ENCODE assay signal across 26 mouse cellular contexts in the genomic region with DNA sequence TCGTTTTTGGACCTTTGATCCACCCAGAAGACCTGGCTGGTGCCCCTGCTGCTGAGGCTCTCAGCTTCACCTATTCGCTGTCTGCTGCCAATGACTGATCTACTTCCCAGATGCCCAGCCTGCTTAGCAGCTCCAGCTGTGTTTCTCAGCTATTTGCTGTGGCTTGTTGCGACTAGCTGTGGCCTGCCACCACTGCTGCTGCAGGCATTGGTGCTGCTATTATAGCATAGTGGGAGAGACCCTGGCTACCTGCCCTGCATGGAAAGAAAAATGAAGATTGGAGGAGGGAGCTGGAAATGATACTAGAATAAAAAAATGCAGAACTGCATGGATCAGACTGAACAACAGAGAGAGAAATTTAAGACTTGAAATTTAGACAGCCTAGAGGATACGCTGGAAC. TPM values are rescaled to one million over a fixed set of nuclear protein-coding genes. Genes with fewer than 3 reads are reported as not detected.
A peak's percentile ranks its signal among the peaks of the same experiment; 100 is the strongest.
DNase-seq lines count a peak whose midpoint lies in the region; ATAC-seq lines count a peak whose summit lies in the region.
"Had no signal": no experiment of that assay in that cellular context is flagged by ENCODE, and none has a peak within 500 bp of the region (broad histone marks: within the 10 kb centered on the region; RNA-seq: fewer than 3 reads in every experiment).

No protein-coding gene starts in this region.

- no peak overlapping the region for H3K9ac ChIP-seq in embryonic facial prominence, embryonic 14.5 days (ENCODE audit: low read depth, low read length)
- H3K9ac ChIP-seq in limb, embryonic 15.5 days: no peak overlapping the region
- H3K9ac ChIP-seq: embryonic facial prominence, embryonic 12.5 days; heart, embryonic 13.5 days; liver, embryonic 13.5 days; midbrain, embryonic 12.5 days; neural tube, embryonic 15.5 days had no signal

- peak; percentile 18; the same call in 1 of the 2 replicates for ATAC-seq in embryonic facial prominence, embryonic 14.5 days (ENCODE audit: low read depth)
- no peak for ATAC-seq in limb, embryonic 15.5 days (ENCODE audit: insufficient number of reproducible peaks, low FRiP score, low TSS enrichment, low read depth)
- ATAC-seq: forebrain, embryonic 14.5 days; hindbrain, postnatal 0 days; intestine, embryonic 16.5 days; Patski had no signal

- peak; percentile 32 for DNase-seq in gastrocnemius, postnatal 14 days
- no peak for DNase-seq in gastrocnemius, adult 8-10 months (ENCODE audit: low spot score in 2 of 2)
- DNase-seq in kidney, postnatal 10 days: peak; percentile 18
- no peak for DNase-seq in kidney, postnatal 14 days
- DNase-seq in embryonic facial prominence, embryonic 14.5 days (ENCODE audit: low spot score): peak; percentile 68
- no peak for DNase-seq in left cerebral cortex, postnatal 14 days (ENCODE audit: low spot score in 2 of 2)
- DNase-seq: adrenal gland, postnatal 36 days; cerebellum, adult 11 months; cerebellum, adult 9-11 months; heart, postnatal 14 days; left cerebral cortex, postnatal 4 days; liver, embryonic 13.5 days; lung, adult 2 months; lung, postnatal 14 days; thymus, adult 18-20 months; thymus, postnatal 4 days had no signal

- intact Hi-C loops in gastrocnemius, postnatal 14 days (cut with DNase I; ENCODE audit: low total_unique reads): no loop called here
- intact Hi-C loops in left cerebral cortex, postnatal 14 days (cut with DNase I): no loop called here

- 48% methylated on average over 4 of the region's 4 CpGs for WGBS in embryonic facial prominence, embryonic 14.5 days
- 25% methylated on average over 4 of the region's 4 CpGs for WGBS in limb, embryonic 15.5 days

- H3K27ac ChIP-seq in embryonic facial prominence, embryonic 14.5 days (replicated peaks; ENCODE audit: low read depth, low read length): no peak overlapping the region
- peak overlapping the region; percentile 43; the same call in 1 of the 2 replicates for H3K27ac ChIP-seq in limb, embryonic 15.5 days
- H3K27ac ChIP-seq: embryonic facial prominence, embryonic 12.5 days; heart, embryonic 13.5 days; hindbrain, postnatal 0 days; left cerebral cortex, adult 2 months; liver, embryonic 13.5 days; midbrain, embryonic 12.5 days; neural tube, embryonic 15.5 days had no signal

- H3K9me3 ChIP-seq in embryonic facial prominence, embryonic 14.5 days (ENCODE audit: control insufficient read depth, low read length): no peaks in the 10 kb centered on the region
- H3K9me3 ChIP-seq in limb, embryonic 15.5 days: no peaks in the 10 kb centered on the region
- H3K9me3 ChIP-seq: embryonic facial prominence, embryonic 12.5 days; heart, embryonic 13.5 days; liver, embryonic 13.5 days; midbrain, embryonic 12.5 days; neural tube, embryonic 15.5 days had no signal

- no peaks in the 10 kb centered on the region for H3K27me3 ChIP-seq in embryonic facial prominence, embryonic 14.5 days (replicated peaks; ENCODE audit: control insufficient read depth, insufficient read depth, low read length)
- no peaks in the 10 kb centered on the region for H3K27me3 ChIP-seq in limb, embryonic 15.5 days
- H3K27me3 ChIP-seq: embryonic facial prominence, embryonic 12.5 days; heart, embryonic 13.5 days; liver, embryonic 13.5 days; neural tube, embryonic 15.5 days; Patski had no signal

- H3K4me3 ChIP-seq in embryonic facial prominence, embryonic 14.5 days (ENCODE audit: low read depth, low read length): no peak overlapping the region
- H3K4me3 ChIP-seq in limb, embryonic 15.5 days: no peak overlapping the region
- H3K4me3 ChIP-seq: embryonic facial prominence, embryonic 12.5 days; heart, embryonic 13.5 days; left cerebral cortex, adult 2 months; liver, embryonic 13.5 days; midbrain, embryonic 12.5 days; neural tube, embryonic 15.5 days had no signal

- H3K36me3 ChIP-seq in embryonic facial prominence, embryonic 14.5 days (ENCODE audit: control insufficient read depth, insufficient read depth, low read length): no peaks in the 10 kb centered on the region
- no peaks in the 10 kb centered on the region for H3K36me3 ChIP-seq in limb, embryonic 15.5 days
- H3K36me3 ChIP-seq: embryonic facial prominence, embryonic 12.5 days; heart, embryonic 13.5 days; liver, embryonic 13.5 days; midbrain, embryonic 12.5 days; neural tube, embryonic 15.5 days had no signal

- no peak overlapping the region for H3K4me2 ChIP-seq in embryonic facial prominence, embryonic 14.5 days (ENCODE audit: low read depth, low read length)
- no peak overlapping the region for H3K4me2 ChIP-seq in limb, embryonic 15.5 days
- H3K4me2 ChIP-seq: embryonic facial prominence, embryonic 12.5 days; heart, embryonic 13.5 days; liver, embryonic 13.5 days; midbrain, embryonic 12.5 days; neural tube, embryonic 15.5 days had no signal

- no peaks in the 10 kb centered on the region for H3K4me1 ChIP-seq in embryonic facial prominence, embryonic 14.5 days (ENCODE audit: control insufficient read depth, insufficient read depth, low read length)
- H3K4me1 ChIP-seq in limb, embryonic 15.5 days: no peaks in the 10 kb centered on the region
- H3K4me1 ChIP-seq: embryonic facial prominence, embryonic 12.5 days; heart, embryonic 13.5 days; liver, embryonic 13.5 days; midbrain, embryonic 12.5 days; neural tube, embryonic 15.5 days had no signal

RNA-seq across cellular contexts. Expression of a gene that starts 45.1 kb away (rescaled TPM):
- 10 to 100 TPM; 16.1 to 18.8 TPM for total RNA-seq in gastrocnemius, postnatal 14 days (2021)
- total RNA-seq in gastrocnemius, adult 8-10 months (2022): 10 to 100 TPM in 2 of 4 experiments, 1 to 10 TPM in 2; 8.6 to 17.0 (median 11.7) TPM
- polyA plus RNA-seq in embryonic facial prominence, embryonic 14.5 days (2014; fragmentation: Nextera tagmentation; extraction: Ambion mirVana): 101 and 105 TPM in 2 replicates
- polyA plus RNA-seq in limb, embryonic 15.5 days (2015; fragmentation: Nextera tagmentation; extraction: Ambion mirVana): 101 and 110 TPM in 2 replicates
- 10 to 100 TPM; 45.7 to 50.8 TPM for total RNA-seq in left cerebral cortex, postnatal 14 days (2021)

Comparison
In these comparisons a context has a peak if more than half of its experiments do, and no peak if none do; other contexts are left out.
1. DNase-seq: peak in gastrocnemius, postnatal 14 days (single experiment), kidney, postnatal 10 days (single experiment) and embryonic facial prominence, embryonic 14.5 days (single experiment); none in gastrocnemius, adult 8-10 months (0 of 2), kidney, postnatal 14 days (single experiment) and left cerebral cortex, postnatal 14 days (0 of 2).